Mouse (Mus musculus): Measurements from ENCODE around the gene Kidins220.

The Kidins220 gene

DNA sequence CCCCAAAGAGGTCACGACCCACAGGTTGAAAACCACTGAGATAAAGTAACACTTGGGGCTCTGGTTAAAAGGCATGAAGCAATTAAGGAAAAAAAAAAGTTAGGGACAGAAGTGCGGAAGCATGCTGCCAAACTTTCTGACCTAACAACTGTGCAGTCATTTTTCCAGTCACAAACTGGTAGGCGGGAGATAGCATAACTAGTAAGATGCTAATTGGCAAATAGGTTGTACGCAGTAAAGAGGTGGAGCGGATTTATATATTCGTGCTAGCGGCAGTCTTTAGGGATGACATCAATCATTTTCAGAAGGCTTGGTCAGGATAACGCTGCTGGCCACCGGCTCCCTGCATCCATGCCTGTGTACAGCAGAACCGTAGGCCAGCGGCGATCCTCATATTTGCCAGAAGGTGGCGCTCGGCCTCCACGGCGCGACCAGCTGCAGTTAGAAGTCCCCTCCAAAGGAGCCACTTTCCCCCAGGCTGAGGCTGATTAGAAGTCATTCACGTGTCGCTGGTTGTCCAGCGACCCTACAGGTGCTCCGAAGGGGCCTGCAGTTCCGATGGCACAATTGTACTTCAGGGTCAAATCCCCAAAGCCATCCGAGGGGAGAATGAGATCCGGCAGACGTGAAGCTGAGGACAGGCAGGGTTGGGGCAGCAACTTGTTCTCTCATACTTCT, 117.4 kb downstream of the Kidins220 start:
- DNase-seq (ENCODE audit: low read depth, low spot score): peak; percentile 87

DNA sequence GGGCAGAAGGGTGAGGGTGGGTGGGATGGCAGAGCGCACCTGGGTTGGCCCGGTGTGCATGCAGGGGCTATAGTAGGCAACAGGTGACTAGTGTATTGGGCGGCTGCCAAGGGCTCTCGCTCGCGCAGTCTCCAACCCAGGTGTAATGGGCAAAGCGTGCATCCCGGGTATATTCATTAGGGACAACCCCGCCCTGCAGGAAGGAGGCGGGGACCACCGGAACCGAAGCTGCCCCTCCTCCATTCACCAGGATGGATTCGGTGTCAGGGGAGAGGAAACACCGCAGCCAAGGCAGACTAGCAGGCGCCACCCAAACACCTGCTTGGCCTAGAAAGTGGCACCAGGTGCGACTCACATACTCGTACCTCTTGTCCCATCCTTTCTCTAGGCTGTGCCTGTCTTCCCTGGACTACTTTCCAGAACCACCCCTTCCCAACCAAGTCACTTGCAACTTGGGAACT, 118.1 kb downstream of the Kidins220 start:
- peak; percentile 17 for DNase-seq (ENCODE audit: low read depth, low spot score)

DNA sequence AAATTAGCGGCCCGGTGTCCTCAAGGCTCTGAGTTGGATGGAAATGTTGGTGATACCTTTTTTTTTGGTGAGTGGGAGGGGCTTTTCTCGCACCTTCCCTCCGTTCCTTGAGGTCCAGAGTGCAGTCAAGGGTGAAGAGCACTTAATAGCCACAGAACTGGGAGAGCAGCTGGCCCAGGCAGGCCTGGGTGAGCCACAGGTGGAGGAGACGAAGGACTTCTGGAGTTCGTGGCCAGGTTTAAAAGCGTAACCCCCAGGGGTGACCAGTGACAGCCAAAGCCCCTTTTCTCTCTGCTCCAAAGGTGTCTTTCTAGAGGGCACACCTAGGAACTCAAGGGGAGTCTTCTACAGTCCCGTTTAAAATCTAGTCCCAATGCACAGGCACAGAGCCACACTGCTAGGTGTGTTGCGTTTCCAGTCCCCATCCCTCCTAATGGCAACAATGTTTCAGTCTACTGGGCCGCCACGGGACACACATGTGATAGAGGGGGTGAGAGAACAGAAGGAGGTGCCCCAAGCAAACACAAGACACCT, 118.6 kb downstream of the Kidins220 start:
- peak; percentile 14 for DNase-seq (ENCODE audit: low read depth, low spot score)

DNA sequence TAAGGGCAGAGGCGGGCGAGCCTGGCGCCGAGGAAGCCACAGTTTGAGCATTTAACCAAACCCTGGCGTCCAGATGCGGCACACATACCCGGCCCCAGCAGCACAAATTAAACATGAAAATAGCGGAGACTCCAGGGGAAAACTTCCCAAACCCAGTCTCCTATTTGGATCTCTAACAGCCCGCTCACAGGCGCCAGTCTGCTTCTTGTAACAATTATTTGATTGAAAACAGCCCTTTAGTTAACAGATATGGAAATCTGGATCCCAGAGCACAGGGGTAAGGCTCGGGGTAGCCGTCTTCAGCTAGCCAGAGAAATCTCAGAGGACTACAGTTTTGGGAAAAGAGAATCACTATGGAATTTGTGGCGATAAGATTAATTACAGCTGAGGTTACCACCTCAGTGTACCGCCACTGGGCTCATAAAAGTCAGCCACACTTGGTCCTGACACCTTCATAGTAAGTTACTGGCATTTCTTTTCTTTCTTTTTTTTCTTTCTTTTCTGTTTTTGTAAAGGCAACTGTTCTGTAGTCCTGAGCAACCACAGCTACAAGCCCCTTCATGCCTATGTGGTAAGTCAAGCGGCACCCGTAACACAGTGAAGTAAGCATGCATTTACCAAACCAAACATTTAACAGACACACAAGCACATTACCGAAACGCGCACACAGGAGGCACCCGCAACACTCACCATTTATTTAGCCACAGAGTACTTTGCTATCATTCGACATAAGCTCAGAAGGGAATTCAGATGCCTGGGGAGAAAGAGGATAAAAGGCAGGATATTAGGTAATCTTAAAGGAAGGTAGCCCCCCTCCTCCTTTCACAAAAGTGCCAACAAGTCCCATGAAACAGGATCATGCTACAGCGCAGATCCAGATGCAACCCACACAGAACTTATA, 120.1 kb downstream of the Kidins220 start:
- DNase-seq (ENCODE audit: low read depth, low spot score): peak; percentile 63

DNA sequence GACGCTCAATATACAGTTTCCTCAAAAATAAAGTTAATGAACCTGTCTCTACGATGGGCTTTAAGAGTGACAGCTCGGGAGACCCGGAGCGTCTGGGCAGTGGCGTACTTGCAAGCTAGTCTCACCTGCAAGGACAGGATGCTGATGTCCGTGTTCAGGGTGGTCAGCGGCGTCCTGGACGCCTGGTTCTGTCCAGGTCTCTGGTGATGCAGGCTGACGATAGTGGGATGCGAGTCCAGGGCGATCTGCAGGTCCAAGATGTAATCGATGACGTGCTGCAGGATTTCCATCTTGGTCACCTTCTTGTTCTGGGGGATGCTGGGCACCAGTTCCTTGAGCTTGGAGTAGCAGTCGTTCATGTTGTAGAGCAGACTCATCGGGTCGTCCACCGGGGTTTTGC, 120.8 kb downstream of the Kidins220 start:
- no peak for DNase-seq (ENCODE audit: low read depth, low spot score)

DNA sequence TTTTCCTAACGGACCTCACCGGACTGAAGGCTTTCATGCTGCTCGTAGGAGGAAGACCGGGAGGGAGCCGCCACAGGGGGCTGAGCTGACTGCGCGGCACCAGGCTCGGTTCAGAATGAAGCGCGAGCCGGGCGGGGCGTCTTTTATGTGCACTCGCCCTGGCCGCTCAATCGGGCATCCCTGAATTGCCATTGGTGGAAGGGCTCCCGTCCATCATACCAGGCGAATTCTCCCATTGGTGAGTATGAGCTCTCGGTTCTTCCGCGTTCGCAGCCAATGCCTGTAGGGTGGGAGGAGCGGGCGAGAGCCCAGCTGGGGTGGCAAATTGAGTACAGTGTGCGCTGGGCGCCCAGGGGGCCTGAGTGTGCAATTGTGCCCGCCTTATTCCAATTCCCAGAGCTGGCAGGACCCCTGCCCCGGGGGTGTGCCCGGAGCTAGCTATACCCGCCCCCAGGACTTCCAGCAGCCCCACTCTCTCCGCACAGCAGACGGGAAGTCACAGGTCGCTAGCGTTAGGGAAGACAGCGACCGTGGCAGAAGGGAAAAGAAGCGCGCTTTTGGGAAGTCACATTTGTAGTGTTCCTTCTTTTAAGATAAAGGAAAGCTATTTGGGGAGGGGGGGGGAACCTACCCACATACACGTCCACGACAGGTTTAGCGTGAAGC, 121.4 kb downstream of the Kidins220 start:
- DNase-seq (ENCODE audit: low read depth, low spot score): peak; percentile 99

DNA sequence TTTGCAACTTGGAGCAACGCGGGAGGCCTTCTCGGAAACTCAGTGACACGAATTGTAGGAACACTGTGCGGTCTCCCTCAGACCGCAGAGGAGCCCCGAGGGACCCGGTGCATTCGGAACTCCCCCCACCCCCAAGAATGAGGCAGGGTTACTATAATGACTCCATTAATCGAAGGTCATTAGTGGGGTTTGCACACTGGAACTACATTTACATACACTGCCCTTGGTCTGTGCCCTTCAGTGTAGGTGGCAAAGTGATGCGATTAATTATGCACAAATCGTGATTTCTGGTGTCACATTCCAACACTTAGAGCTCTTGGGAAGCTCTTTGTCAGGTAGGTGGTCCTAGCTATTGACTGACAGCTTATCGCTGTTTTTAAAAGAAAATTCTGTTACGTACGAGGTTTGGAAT, 121.9 kb downstream of the Kidins220 start:
- DNase-seq (ENCODE audit: low read depth, low spot score): peak; percentile 45

DNA sequence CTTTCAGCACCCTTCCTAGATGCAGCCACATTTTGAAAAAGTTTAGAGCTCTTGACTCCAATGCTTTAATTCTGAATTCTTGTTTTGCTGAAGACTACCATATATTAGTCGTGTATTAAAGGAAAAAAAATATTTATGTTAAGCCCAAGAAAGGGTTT, 122.2 kb downstream of the Kidins220 start, which contains the start of gene Id2:
TSS of gene Id2 (minus strand) at position 89 of the 158 bp plus-strand sequence.
- no peak for DNase-seq (ENCODE audit: low read depth, low spot score)

DNA sequence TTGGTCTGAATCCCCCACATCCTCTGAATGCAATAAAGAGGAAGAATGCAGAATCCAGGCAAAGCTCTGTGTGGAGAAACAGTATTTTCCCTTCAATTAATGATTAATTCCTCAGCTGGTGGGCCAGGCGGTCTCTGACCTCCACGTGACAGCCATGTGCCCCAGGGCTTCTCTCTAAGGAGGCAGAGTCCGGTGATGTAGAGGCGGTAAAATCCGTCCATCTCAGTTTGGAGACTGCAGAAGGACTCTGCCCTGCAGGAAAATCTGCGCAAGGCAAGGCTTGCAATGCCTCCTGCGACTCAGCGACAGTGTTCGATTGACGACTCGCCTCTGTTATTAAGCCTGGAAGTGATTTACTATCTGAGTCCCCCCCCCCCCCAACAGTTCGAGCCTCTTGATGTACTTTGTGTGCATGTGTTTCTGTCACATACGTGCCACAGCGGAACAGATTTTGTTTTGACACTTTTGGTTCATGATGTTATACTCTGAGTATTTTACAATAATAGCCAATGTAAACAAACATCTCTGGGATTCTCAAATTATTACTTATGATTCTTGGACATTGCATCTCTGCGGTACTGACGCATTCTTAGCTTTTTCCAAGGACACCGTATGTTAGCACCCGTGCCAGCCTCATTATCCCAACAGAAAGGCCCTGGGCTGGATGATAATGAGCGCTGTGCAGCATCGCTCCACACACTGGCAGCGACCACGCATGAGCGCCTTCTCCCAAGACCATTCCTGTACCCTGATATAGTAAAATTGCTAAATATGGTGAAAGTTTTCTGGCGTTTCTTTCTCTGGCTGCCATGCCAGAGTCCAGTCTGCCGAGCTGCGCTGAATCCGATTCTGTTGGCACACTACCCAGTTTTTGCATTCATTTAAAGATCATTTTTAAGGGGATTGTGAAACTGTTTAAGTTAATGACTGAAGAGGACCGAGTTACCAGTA, 122.8 kb downstream of the Kidins220 start:
- peak; percentile 81 for DNase-seq (ENCODE audit: low read depth, low spot score)

DNA sequence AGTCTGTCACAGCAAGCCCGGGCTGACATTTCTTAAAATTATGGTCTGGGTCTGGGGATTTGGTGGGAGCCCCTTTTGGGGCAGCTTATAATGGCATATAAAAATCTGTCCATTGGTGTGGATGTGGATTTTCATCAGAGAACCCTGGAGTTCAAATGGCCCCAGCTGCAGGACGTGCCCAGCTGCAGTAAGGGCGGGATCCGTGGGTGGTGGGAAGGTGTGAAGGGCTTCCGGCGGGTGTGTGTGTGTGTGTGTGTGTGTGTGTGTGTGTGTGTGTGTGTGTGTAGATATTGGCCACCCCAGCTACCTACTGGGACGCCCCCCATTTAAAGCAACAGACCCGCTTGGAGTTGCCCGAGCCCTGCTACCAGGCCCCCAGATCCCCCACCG, 123.4 kb downstream of the Kidins220 start:
- peak; percentile 63 for DNase-seq (ENCODE audit: low read depth, low spot score)

DNA sequence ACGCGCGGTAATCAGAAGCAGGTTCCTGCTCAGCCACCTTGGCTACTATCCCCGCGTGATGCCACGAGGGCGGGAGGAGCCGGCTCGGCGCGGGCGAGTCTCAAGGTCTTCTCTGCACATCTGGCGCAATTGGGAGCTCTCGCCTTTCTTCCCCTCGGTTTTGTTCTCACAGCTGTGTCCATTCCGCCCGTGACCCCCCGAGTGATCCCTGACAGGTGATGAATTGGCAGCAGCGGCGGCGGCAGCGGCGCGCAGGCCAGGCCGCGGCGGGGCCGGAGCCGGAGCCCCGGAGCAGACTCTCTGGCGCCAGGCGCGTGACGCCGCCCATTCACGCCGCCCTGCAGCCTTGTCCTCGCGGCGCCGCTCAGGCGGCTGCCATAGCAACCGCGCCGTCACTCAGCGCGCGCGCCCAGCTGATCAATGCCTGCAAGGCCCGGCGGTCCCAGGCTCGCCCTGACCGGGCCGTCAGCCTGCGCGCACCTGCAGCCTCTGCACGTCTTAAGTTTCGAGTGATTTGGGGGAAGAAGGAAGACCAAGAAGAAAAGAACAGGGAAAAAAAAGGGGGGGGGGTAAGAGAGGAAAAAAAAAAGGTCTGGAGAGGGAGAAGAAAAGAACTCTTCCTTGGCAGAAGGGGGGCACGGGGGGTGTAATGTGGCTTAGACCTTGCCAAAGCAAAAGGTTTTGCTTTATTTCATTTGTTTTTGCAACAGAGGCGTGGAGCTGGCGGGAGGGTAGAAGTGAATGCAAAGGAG, 124.0 kb downstream of the Kidins220 start:
- DNase-seq (ENCODE audit: low read depth, low spot score): peak; percentile 89

DNA sequence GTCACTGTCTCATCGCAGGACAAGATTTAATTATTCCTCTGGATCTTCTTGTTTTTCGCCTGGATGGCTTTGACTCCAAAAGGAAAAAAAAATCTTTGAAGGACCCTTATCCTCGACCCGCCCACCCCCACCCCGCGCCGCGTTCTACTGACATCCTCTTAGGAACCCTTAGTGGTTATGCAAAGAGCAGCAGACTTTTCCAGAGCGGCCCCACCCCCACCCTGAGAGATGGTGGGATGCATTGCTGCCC, 124.5 kb downstream of the Kidins220 start:
- DNase-seq (ENCODE audit: low read depth, low spot score): peak; percentile 72

DNA sequence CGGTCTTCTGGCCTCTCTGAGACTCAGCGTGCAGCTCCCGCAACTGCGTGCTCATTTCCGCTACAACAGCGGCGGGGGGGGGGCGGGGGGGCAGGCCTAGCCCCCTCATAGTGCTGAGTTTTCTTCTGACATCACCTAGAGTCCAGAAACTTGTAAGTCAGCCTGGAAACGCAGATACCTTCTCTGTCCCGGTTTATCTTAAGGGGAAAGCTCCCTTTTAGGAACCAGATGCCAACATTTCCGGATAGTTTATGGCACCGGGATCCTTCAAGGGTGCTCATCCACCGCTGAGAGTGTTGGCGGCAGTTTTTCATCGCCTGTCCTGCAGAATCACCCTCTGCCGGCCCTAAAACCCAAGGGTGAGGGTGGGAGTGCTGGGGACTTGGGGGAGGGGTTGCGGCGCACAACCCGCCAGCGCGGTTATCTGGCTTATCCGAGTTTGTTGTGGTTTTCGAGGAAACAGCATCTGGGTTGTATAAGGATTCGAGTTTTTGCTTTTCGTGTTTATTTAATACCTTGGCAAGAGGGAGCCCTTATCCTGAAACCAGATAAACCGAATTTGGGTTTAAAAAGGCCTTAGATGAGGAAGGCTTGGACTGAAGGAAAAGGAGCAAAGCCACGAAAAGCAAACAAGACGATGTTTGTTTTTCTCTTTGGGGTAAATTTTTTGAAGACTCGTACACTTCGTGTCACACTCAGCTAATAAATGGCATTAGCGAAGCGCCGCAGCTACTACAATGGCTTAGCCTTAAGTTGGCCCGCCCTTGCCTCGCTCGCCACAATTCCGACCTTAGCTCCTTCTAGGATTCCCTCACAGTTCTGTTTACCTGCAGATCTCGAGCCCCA, 125.1 kb downstream of the Kidins220 start:
- peak; percentile 66 for DNase-seq (ENCODE audit: low read depth, low spot score)

DNA sequence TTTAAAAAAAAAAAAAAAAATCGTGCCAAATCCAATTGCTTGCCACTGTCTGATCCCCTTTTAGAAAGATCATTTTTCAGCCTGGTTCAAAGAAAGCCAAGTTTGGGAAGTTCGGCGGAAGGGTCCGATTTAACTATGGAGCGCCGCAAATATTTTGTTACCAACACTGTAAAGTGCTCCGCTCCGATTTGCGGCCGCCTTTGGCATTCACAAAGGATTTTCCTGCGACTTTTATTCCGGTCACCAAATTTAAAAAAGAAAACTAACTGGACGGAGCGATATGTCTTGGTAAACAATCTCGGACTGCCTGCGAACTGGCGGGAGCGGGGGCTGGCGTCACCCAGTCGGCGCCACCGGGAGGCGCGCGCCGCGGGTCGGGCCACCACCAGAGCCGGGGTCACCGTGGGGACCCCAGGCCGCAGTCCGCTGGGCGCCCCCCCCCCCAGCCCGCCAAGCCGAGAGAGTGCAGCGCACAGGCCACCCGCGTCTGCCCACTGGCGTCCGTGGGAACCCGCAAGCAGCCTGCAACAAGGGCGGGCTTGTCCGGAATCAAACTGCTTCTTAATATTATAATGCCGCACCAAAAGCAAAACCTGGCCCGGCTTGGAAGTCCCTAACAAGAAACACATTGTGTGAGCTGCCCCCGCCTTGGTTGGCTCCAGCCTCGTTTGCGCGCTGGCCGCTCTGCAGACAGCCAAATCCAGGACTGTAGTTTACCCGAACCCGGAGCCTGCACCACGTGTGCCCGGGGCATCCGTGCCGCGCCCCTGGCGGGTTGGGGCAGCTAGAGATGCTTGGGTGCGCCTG, 125.9 kb downstream of the Kidins220 start:
- DNase-seq (ENCODE audit: low read depth, low spot score): peak; percentile 80

DNA sequence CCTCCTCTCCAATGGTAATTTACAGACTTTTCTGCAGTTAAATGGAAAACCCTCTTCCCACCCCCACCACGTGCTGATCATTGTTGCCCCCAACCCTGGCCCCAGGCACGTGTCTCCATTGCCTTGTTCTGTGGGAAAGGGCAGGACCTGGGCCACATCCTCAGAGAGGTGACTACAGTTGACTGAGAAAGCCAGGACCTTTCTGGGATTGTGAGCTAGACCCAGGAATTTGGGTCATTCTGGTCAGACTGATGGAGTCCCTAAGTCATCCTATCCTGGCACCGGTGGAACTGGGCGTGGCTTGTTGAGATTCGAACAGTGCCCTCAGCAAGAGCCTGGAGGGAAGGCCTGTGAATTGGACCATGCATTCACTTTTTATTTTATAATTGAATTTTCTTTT, 126.7 kb downstream of the Kidins220 start:
- peak; percentile 45 for DNase-seq (ENCODE audit: low read depth, low spot score)

DNA sequence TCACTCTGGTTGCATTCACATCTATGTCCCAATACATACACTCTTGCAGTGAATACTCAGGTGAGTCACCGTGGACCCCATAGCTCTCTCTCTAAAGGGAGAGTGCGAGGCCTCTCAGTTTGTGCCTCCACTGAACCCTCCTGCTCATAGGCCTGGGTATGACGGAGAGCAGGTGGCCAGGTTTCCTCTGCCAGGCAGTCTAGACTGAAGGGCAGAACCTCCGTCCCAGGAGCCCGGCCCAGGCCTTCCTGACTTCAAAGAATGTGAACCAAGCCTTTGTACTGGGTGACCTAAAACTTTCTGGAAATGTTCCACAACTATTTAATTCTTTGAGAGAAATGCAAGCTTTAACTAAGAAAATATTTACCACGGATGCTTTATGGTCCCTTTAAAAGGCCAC, 129.2 kb downstream of the Kidins220 start:
- no peak for DNase-seq (ENCODE audit: low read depth, low spot score)

DNA sequence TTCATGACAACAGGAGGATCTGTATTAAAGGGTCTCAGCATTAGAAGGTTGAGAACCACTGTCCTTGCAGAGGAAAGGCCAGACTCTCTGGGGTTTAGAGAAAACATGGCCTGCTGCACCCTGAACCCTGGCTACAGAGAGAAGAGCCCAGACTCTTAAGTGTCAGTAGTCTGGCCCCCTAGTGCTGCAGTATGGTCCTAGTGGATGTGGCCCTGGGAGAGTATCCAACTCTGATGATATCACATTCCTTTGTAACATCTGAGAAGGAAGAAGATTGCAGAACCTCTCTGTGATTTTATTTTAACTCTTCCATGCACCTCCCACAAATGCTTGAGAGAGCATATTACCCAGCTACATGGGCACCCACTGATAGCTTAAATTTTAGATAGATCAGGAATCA, 129.8 kb downstream of the Kidins220 start:
- DNase-seq (ENCODE audit: low read depth, low spot score): peak; percentile 52

DNA sequence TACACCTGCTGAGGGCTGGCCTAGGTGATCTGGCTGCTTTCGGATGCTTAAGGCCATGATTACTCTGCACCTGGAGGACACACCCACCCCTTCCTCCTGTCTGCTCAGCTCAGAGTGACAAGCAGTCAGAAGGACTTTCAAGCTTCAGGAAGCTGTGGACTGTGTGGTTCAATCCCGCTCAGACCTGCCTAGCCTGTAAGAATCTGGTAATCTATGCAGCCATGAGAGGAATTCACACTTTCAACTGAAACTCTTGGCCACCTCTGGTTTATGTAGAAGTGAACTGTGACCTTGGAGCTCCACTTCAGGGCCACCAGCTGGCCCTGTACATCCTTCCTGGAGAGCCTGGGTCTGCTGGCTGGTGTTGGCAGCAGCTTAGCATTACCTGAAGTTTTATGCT, 134.1 kb downstream of the Kidins220 start:
- no peak for DNase-seq (ENCODE audit: low read depth, low spot score)
